Mouse (Mus musculus) ES-Bruce4 (cell line): ENCODE data around the gene Trappc2l.

ENCODE experiments used
- CTCF ChIP-seq: IDR thresholded peaks from one replicate; pipeline ENCODE4 v1.8.1; 2011; ENCODE audit warnings: low read depth, low read length
- EP300 ChIP-seq: IDR thresholded peaks from 2 replicates; pipeline ENCODE4 v1.6.1; 2011; ENCODE audit warnings: low read depth, low read length; ENCODE audit not compliant: insufficient read depth
- POLR2A ChIP-seq: IDR thresholded peaks from one replicate; pipeline ENCODE4 v1.8.1; 2011; ENCODE audit warnings: low read length; ENCODE audit not compliant: insufficient read depth

GRCm38 (mm10) chr8:122626896-122627295 is 15.5 kb downstream of the Trappc2l start:
- no peak for TF ChIP-seq CTCF
- TF ChIP-seq POLR2A = no peak
- no peak for TF ChIP-seq EP300
